Mouse (Mus musculus): ENCODE measurements around the gene Ddx39b. TPM values are rescaled to one million over a fixed set of nuclear protein-coding genes. Genes with fewer than 3 reads are reported as not detected.

Ddx39b gene
- polyA plus RNA-seq (2015; fragmentation: Nextera tagmentation; extraction: Ambion mirVana), result 553 and 556 TPM in 2 replicates

DNA sequence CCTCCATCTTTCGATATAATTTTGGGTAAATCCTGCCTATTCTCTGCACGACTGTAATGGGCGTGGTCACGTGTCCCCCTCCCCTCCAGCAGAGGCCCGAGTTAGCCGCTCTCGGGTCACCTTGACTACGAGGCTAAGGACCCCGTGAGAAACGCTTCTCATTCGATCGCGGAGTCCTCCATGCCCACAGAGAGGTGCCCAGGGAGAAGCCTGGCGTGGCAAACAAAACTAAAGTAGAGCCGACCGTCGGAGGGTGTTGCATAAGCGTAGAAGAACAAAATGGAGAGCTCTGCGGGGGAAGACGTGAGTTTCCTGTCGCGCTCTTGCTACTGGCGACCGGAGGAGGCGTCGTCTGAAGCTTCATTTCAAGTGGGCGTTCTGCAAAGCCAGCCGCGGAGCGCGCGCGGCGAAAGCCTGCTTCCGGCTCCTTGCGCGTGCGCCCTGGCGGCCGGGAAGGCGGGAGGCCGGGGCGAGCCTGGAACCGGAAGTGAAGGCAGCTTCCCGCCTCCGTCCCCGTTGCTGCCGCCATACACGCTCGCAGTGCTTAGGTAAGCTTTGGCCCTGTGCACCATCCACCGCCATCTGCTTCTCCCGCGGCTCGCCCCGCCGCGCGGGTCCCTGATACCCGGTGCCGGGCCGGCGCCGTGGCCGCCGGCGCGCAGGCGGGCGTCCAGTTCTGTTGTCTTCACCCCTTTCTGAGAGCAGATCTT, at the start of gene Ddx39b:
Gene Ddx39b (plus strand): TSS at position 442 of the 710 bp plus-strand sequence.
- peak within 1 kb of the TSS; percentile 99 for H3K27ac ChIP-seq (ENCODE audit: low read length)
- ATAC-seq (ENCODE audit: low FRiP score, low TSS enrichment), result peak; percentile 89
- WGBS, result under 1% methylated on average over 67 of the region's 69 CpGs

DNA sequence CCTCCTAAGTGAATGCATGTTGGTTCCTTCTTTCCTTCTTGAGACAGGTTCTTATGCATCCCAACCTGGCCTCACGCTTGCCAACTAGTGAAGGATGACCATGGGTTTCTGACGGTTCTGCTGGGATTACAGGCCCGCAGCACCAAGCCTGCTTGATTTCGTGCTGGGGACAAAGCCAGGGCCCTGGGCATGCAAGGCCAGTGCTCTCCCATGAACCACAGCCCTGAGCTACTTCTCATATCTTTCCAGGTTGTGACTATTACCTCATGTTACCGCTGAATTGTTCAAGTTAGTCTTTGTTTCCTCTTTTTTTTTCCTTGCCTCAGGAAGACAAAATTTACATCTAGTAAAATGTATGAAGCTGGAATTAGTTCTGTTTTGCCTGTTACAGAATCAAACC, 48.6 kb upstream of the Ddx39b start:
- no peaks in the 10 kb centered on the region for H3K9me3 ChIP-seq (ENCODE audit: low read length)
- 80% methylated on average over 5 of the region's 5 CpGs for WGBS
- H3K4me3 ChIP-seq (ENCODE audit: low read length), result no peak overlapping the region
- peaks cover 14% of the 10 kb centered on the region for H3K4me1 ChIP-seq (ENCODE audit: insufficient read depth, low read length)
- H3K4me2 ChIP-seq (replicated peaks; ENCODE audit: low read depth, low read length), result no peak overlapping the region
- no peak overlapping the region for H3K27ac ChIP-seq (ENCODE audit: low read length)
- no peak overlapping the region for H3K9ac ChIP-seq (replicated peaks; ENCODE audit: low read length)
- H3K27me3 ChIP-seq (ENCODE audit: insufficient read depth, low read length), result peaks cover 19% of the 10 kb centered on the region
- ATAC-seq (ENCODE audit: low FRiP score, low TSS enrichment), result no peak
- H3K36me3 ChIP-seq (ENCODE audit: insufficient read depth, low read length), result no peaks in the 10 kb centered on the region

More for the DNA sequence above, at the start of gene Ddx39b:
- H3K4me3 ChIP-seq (ENCODE audit: low read length), result peak within 1 kb of the TSS; percentile 94
- H3K36me3 ChIP-seq (ENCODE audit: insufficient read depth, low read length), result peaks cover 34% of the 10 kb centered on the region
- peak within 1 kb of the TSS; percentile 81 for H3K4me2 ChIP-seq (replicated peaks; ENCODE audit: low read depth, low read length)
- H3K9me3 ChIP-seq (ENCODE audit: low read length), result no peaks in the 10 kb centered on the region
- H3K4me1 ChIP-seq (ENCODE audit: insufficient read depth, low read length), result peaks cover 45% of the 10 kb centered on the region
- peak within 1 kb of the TSS; percentile 99 for H3K9ac ChIP-seq (replicated peaks; ENCODE audit: low read length)
- no peaks in the 10 kb centered on the region for H3K27me3 ChIP-seq (ENCODE audit: insufficient read depth, low read length)

- 61% methylated on average over 28 of the region's 28 CpGs for WGBS
- ATAC-seq (ENCODE audit: low FRiP score, low TSS enrichment), result peak; percentile 40; the same call in 1 of the 2 replicates
- Histone ChIP-seq H3K9me3 (ENCODE audit: low read length) (no peaks in the 10 kb centered on the region), H3K36me3 (ENCODE audit: insufficient read depth, low read length) (no peaks in the 10 kb centered on the region), H3K4me1 (ENCODE audit: insufficient read depth, low read length) (peaks cover 14% of the 10 kb centered on the region), H3K9ac (replicated peaks; ENCODE audit: low read length) (peak within 1 kb of the TSS; percentile 47; the same call in 1 of the 2 replicates), H3K4me2 (replicated peaks; ENCODE audit: low read depth, low read length) (peak within 1 kb of the TSS; percentile 68; the same call in 1 of the 2 replicates), H3K27me3 (ENCODE audit: insufficient read depth, low read length) (peaks cover 27% of the 10 kb centered on the region), H3K27ac (ENCODE audit: low read length) (no peak within 1 kb of the TSS), H3K4me3 (ENCODE audit: low read length) (peak within 1 kb of the TSS; percentile 43)
These were observed 47.4 kb upstream of the Ddx39b start, which contains the start of gene Ltb for GRCm38 (mm10) chr17:35193881-35194843. TSS of gene Ltb (plus strand) at chr17:35194439.

DNA sequence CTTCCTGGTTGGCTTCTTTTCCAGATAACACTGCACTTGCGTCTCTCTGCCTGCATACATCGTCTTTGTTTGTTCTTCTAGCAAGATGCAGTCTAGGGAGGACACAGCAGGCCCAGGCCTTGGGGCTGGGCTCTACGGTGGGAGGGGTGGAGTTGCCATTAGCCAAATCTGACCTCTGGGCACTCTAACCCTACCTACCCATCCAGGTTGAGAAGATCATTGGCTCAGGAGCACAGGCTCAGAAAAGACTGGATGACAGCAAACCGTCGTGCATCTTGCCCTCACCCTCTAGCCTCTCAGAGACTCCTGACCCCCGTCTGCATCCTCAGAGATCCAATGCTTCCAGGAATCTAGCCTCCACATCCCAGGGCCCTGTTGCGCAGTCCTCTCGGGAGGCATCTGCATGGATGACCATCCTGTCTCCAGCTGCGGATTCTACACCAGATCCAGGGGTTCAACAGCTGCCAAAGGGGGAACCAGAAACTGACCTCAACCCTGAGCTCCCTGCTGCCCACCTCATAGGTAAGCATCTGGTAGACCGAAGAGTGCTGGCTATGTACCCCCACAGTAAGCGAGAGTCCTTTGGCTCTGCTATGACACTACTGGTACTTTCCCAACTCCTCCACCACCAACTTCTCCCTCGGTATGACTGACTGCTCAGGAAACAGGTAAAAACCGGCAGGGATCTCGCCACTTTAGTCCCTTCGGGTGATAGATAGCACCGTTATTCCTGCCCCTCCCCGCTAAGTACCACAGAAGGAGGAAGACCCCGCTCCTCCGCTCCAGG, 46.5 kb upstream of the Ddx39b start:
- peak overlapping the region; percentile 43 for H3K4me3 ChIP-seq (ENCODE audit: low read length)
- H3K27me3 ChIP-seq (ENCODE audit: insufficient read depth, low read length), result peaks cover 29% of the 10 kb centered on the region
- WGBS, result 45% methylated on average over 19 of the region's 19 CpGs
- no peak overlapping the region for H3K27ac ChIP-seq (ENCODE audit: low read length)
- H3K4me1 ChIP-seq (ENCODE audit: insufficient read depth, low read length), result peaks cover 14% of the 10 kb centered on the region
- 0 out of 2 replicates have a peak, but pooled peaks have one; percentile 49 for ATAC-seq (ENCODE audit: low FRiP score, low TSS enrichment)
- no peaks in the 10 kb centered on the region for H3K36me3 ChIP-seq (ENCODE audit: insufficient read depth, low read length)
- H3K9me3 ChIP-seq (ENCODE audit: low read length), result no peaks in the 10 kb centered on the region
- H3K9ac ChIP-seq (replicated peaks; ENCODE audit: low read length), result peak overlapping the region; percentile 47
- H3K4me2 ChIP-seq (replicated peaks; ENCODE audit: low read depth, low read length), result peak overlapping the region; percentile 68

DNA sequence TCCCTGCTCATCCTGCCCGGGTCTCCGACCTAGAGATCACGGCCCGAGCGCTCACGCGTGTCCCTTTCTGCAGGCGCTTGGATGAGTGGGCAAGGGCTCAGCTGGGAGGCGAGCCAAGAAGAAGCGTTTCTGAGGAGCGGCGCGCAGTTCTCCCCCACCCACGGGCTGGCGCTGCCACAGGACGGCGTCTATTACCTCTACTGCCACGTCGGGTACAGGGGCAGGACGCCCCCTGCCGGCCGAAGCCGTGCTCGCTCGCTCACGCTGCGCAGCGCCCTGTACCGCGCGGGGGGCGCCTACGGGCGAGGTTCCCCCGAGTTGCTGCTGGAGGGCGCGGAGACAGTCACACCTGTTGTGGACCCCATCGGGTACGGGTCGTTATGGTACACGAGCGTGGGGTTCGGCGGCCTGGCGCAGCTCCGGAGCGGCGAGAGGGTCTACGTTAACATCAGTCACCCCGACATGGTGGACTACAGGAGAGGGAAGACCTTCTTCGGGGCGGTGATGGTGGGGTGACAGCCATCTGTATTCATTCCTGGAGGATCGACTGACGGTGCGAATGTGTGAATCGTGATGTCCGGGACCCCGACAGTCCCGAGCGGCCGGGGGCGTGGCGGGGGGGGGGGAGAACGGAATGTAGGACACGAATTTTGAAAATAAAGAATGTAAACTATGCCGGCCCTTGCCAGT, 45.8 kb upstream of the Ddx39b start:
- no peaks in the 10 kb centered on the region for H3K9me3 ChIP-seq (ENCODE audit: low read length)
- H3K4me3 ChIP-seq (ENCODE audit: low read length), result peak overlapping the region; percentile 43
- H3K27me3 ChIP-seq (ENCODE audit: insufficient read depth, low read length), result peaks cover 33% of the 10 kb centered on the region
- peak; percentile 87 for ATAC-seq (ENCODE audit: low FRiP score, low TSS enrichment)
- under 1% methylated on average over 66 of the region's 66 CpGs for WGBS
- H3K27ac ChIP-seq (ENCODE audit: low read length), result no peak overlapping the region
- H3K4me2 ChIP-seq (replicated peaks; ENCODE audit: low read depth, low read length), result peak overlapping the region; percentile 68
- H3K36me3 ChIP-seq (ENCODE audit: insufficient read depth, low read length), result no peaks in the 10 kb centered on the region
- peaks cover 14% of the 10 kb centered on the region for H3K4me1 ChIP-seq (ENCODE audit: insufficient read depth, low read length)
- H3K9ac ChIP-seq (replicated peaks; ENCODE audit: low read length), result peak overlapping the region; percentile 47

GRCm38 (mm10) chr17:35196321-35196641, 45.3 kb upstream of the Ddx39b start:
- Histone ChIP-seq H3K27me3 (ENCODE audit: insufficient read depth, low read length) (peaks cover 37% of the 10 kb centered on the region), H3K9me3 (ENCODE audit: low read length) (no peaks in the 10 kb centered on the region), H3K36me3 (ENCODE audit: insufficient read depth, low read length) (no peaks in the 10 kb centered on the region), H3K27ac (ENCODE audit: low read length) (no peak overlapping the region), H3K4me2 (replicated peaks; ENCODE audit: low read depth, low read length) (peak overlapping the region; percentile 68), H3K9ac (replicated peaks; ENCODE audit: low read length) (no peak overlapping the region), H3K4me1 (ENCODE audit: insufficient read depth, low read length) (peaks cover 14% of the 10 kb centered on the region), H3K4me3 (ENCODE audit: low read length) (peak overlapping the region; percentile 43)
- ATAC-seq (ENCODE audit: low FRiP score, low TSS enrichment), result no peak
- WGBS, result 29% methylated on average over 9 of the region's 9 CpGs

DNA sequence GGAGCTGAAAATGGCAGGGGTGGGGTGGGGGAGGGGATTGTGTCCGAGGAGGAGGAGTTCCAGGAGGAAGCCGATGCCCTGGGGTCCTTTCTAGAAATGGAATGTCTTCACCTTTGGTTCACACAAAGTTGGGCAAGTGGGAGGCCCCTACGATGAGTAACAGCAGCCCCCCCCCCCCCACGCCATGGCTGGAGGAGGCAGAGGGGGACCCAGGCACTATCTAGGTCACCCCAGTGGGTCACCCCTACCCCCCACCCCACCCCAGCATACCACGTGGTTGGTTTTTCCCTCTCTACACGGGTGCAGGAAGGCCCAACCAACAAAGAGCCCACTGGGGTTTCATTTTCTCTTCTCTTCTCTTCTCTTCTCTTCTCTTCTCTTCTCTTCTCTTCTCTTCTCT, 44.4 kb upstream of the Ddx39b start:
- no peak for ATAC-seq (ENCODE audit: low FRiP score, low TSS enrichment)
- 49% methylated on average over 6 of the region's 6 CpGs for WGBS
- no peak overlapping the region for H3K27ac ChIP-seq (ENCODE audit: low read length)

GRCm38 (mm10) chr17:35198029-35198428, 43.5 kb upstream of the Ddx39b start:
- H3K27ac ChIP-seq (ENCODE audit: low read length), result no peak overlapping the region
- H3K4me3 ChIP-seq (ENCODE audit: low read length), result no peak overlapping the region
- H3K27me3 ChIP-seq (ENCODE audit: insufficient read depth, low read length), result peaks cover 48% of the 10 kb centered on the region
- WGBS, result 73% methylated on average over 7 of the region's 7 CpGs
- ATAC-seq (ENCODE audit: low FRiP score, low TSS enrichment), result no peak
- H3K4me1 ChIP-seq (ENCODE audit: insufficient read depth, low read length), result peaks cover 19% of the 10 kb centered on the region
- no peak overlapping the region for H3K9ac ChIP-seq (replicated peaks; ENCODE audit: low read length)
- H3K9me3 ChIP-seq (ENCODE audit: low read length), result no peaks in the 10 kb centered on the region
- no peaks in the 10 kb centered on the region for H3K36me3 ChIP-seq (ENCODE audit: insufficient read depth, low read length)
- H3K4me2 ChIP-seq (replicated peaks; ENCODE audit: low read depth, low read length), result no peak overlapping the region

More for the DNA sequence above, 44.4 kb upstream of the Ddx39b start:
- Histone ChIP-seq H3K36me3 (ENCODE audit: insufficient read depth, low read length) (no peaks in the 10 kb centered on the region), H3K4me3 (ENCODE audit: low read length) (no peak overlapping the region), H3K4me1 (ENCODE audit: insufficient read depth, low read length) (peaks cover 19% of the 10 kb centered on the region), H3K9ac (replicated peaks; ENCODE audit: low read length) (no peak overlapping the region), H3K27me3 (ENCODE audit: insufficient read depth, low read length) (peaks cover 42% of the 10 kb centered on the region), H3K9me3 (ENCODE audit: low read length) (no peaks in the 10 kb centered on the region), H3K4me2 (replicated peaks; ENCODE audit: low read depth, low read length) (no peak overlapping the region)

GRCm38 (mm10) chr17:35198946-35199345, 42.6 kb upstream of the Ddx39b start:
- WGBS, result 27% methylated on average over 8 of the region's 8 CpGs
- ATAC-seq (ENCODE audit: low FRiP score, low TSS enrichment), result no peak
- Histone ChIP-seq H3K9ac (replicated peaks; ENCODE audit: low read length) (no peak overlapping the region), H3K27me3 (ENCODE audit: insufficient read depth, low read length) (peaks cover 52% of the 10 kb centered on the region), H3K4me1 (ENCODE audit: insufficient read depth, low read length) (peaks cover 19% of the 10 kb centered on the region), H3K36me3 (ENCODE audit: insufficient read depth, low read length) (no peaks in the 10 kb centered on the region), H3K27ac (ENCODE audit: low read length) (no peak overlapping the region), H3K4me3 (ENCODE audit: low read length) (no peak overlapping the region), H3K9me3 (ENCODE audit: low read length) (no peaks in the 10 kb centered on the region), H3K4me2 (replicated peaks; ENCODE audit: low read depth, low read length) (no peak overlapping the region)

Data from kidney, embryonic 16.5 days (tissue).